ENCODE assay signal across 24 mouse cellular contexts in genomic region chr16:6853796-6854195, GRCm38 (mm10).
"Had no signal": no experiment of that assay in that cellular context is flagged by ENCODE, and none has a peak within 500 bp of the region (broad histone marks: within the 10 kb centered on the region; RNA-seq: fewer than 3 reads in every experiment).

No protein-coding gene starts in this region.

- H3K4me1 ChIP-seq: heart, embryonic 13.5 days; heart, embryonic 15.5 days; hindbrain, embryonic 15.5 days; kidney, embryonic 15.5 days; limb, embryonic 13.5 days; limb, embryonic 15.5 days; liver, embryonic 12.5 days had no signal

- H3K36me3 ChIP-seq: heart, embryonic 13.5 days; heart, embryonic 15.5 days; hindbrain, embryonic 13.5 days; hindbrain, embryonic 15.5 days; kidney, embryonic 15.5 days; limb, embryonic 13.5 days; limb, embryonic 15.5 days; liver, embryonic 12.5 days had no signal

- H3K27ac ChIP-seq: gastrocnemius, adult 2 months; heart, adult 2 months; heart, embryonic 13.5 days; heart, embryonic 15.5 days; hindbrain, embryonic 13.5 days; hindbrain, embryonic 15.5 days; hindbrain, postnatal 0 days; kidney, embryonic 15.5 days; kidney, postnatal 0 days; limb, embryonic 13.5 days; limb, embryonic 15.5 days; liver, embryonic 12.5 days; liver, embryonic 14.5 days had no signal

- H3K27me3 ChIP-seq: heart, embryonic 13.5 days; heart, embryonic 15.5 days; hindbrain, embryonic 13.5 days; hindbrain, embryonic 15.5 days; kidney, embryonic 15.5 days; limb, embryonic 13.5 days; limb, embryonic 15.5 days; liver, embryonic 12.5 days had no signal

- H3K9ac ChIP-seq: heart, embryonic 13.5 days; heart, embryonic 15.5 days; hindbrain, embryonic 13.5 days; hindbrain, embryonic 15.5 days; kidney, embryonic 15.5 days; limb, embryonic 13.5 days; limb, embryonic 15.5 days; liver, embryonic 12.5 days; liver, embryonic 14.5 days had no signal

- H3K9me3 ChIP-seq: heart, embryonic 13.5 days; heart, embryonic 15.5 days; hindbrain, embryonic 13.5 days; hindbrain, embryonic 15.5 days; kidney, embryonic 15.5 days; limb, embryonic 13.5 days; limb, embryonic 15.5 days; liver, embryonic 12.5 days had no signal

- H3K4me3 ChIP-seq: gastrocnemius, adult 2 months; heart, adult 2 months; heart, embryonic 13.5 days; heart, embryonic 15.5 days; hindbrain, embryonic 13.5 days; hindbrain, embryonic 15.5 days; kidney, embryonic 15.5 days; limb, embryonic 13.5 days; limb, embryonic 15.5 days; liver, embryonic 12.5 days had no signal

- DNase-seq: gastrocnemius, adult 2 months; gastrocnemius, postnatal 14 days; gastrocnemius, postnatal 36 days; heart, adult 11 months; heart, adult 2 months; heart, postnatal 14 days; heart, postnatal 36 days; kidney, adult 11 months; kidney, adult 2 months; kidney, adult 9 months; kidney, postnatal 14 days; kidney, postnatal 36 days; left cerebral cortex, postnatal 4 days had no signal
